Mouse (Mus musculus) kidney, embryonic 15.5 days (tissue): ENCODE results near the gene Cntd1. TPM values are rescaled to one million over a fixed set of nuclear protein-coding genes. Genes with fewer than 3 reads are reported as not detected.

ENCODE experiments used
- polyA plus RNA-seq: library from polyadenylated mRNA; unstranded; fragments of >200 nt; fragmentation: Nextera tagmentation; extraction: Ambion mirVana; gene quantifications from 2 replicates; pipeline ENCODE4 v1.2.1, GENCODE M21; 2015

Gene Cntd1
- polyA plus RNA-seq, 1 experiment from 2014 or later: 1.6 TPM

Other genes starting within 250 kb of the Cntd1 start
- gene Naglu, start 209.0 kb upstream of the Cntd1 start, polyA plus RNA-seq: 16.8 TPM in 2 replicates
- gene Hsd17b1, start 200.6 kb upstream of the Cntd1 start, polyA plus RNA-seq: 0.19 and 0.24 TPM in 2 replicates
- 46.3 and 46.7 TPM in 2 replicates for gene Coasy, start 196.4 kb upstream of the Cntd1 start, polyA plus RNA-seq
- 44.9 and 46.9 TPM in 2 replicates for gene Mlx, start 191.7 kb upstream of the Cntd1 start, polyA plus RNA-seq
- 37.3 and 38.0 TPM in 2 replicates for gene Psmc3ip, start 183.6 kb upstream of the Cntd1 start, polyA plus RNA-seq
- gene Retreg3, start 159.1 kb upstream of the Cntd1 start, polyA plus RNA-seq: 21.3 and 24.5 TPM in 2 replicates
- gene Tubg1, start 159.1 kb upstream of the Cntd1 start, polyA plus RNA-seq: 86.3 and 99.6 TPM in 2 replicates
- 3.8 and 4.2 TPM in 2 replicates for gene Tubg2, start 123.1 kb upstream of the Cntd1 start, polyA plus RNA-seq
- 1.9 and 2.0 TPM in 2 replicates for gene Cntnap1, start 108.5 kb upstream of the Cntd1 start, polyA plus RNA-seq
- gene Plekhh3, start 107.7 kb upstream of the Cntd1 start, polyA plus RNA-seq: 17.0 and 18.6 TPM in 2 replicates
- 0.78 and 0.82 TPM in 2 replicates for gene Ccr10, start 103.6 kb upstream of the Cntd1 start, polyA plus RNA-seq
- gene Ezh1, start 52.5 kb upstream of the Cntd1 start, polyA plus RNA-seq: 22.9 and 27.0 TPM in 2 replicates
- gene Ramp2, start 33.0 kb upstream of the Cntd1 start, polyA plus RNA-seq: 220 and 232 TPM in 2 replicates
- gene Vps25, start 25.3 kb upstream of the Cntd1 start, polyA plus RNA-seq: 135 and 147 TPM in 2 replicates
- gene Wnk4, start 18.4 kb upstream of the Cntd1 start, polyA plus RNA-seq: 25.5 and 27.2 TPM in 2 replicates
- gene Coa3, start 102 bp downstream of the Cntd1 start, polyA plus RNA-seq: 185 and 195 TPM in 2 replicates
- gene Becn1, start 23.3 kb downstream of the Cntd1 start, polyA plus RNA-seq: 162 and 166 TPM in 2 replicates
- gene Psme3, start 37.2 kb downstream of the Cntd1 start, polyA plus RNA-seq: 153 and 156 TPM in 2 replicates
- gene Aoc2, start 46.1 kb downstream of the Cntd1 start, polyA plus RNA-seq: 1.7 and 2.0 TPM in 2 replicates
- 0.57 and 0.97 TPM in 2 replicates for gene Aoc3, start 51.6 kb downstream of the Cntd1 start, polyA plus RNA-seq
- 1.1 and 1.2 TPM in 2 replicates for gene G6pc, start 88.5 kb downstream of the Cntd1 start, polyA plus RNA-seq
- 83.0 and 87.2 TPM in 2 replicates for gene Aarsd1, start 138.6 kb downstream of the Cntd1 start, polyA plus RNA-seq
- gene Gm27029, start 145.8 kb downstream of the Cntd1 start, polyA plus RNA-seq: 10.0 and 10.3 TPM in 2 replicates
- 20.4 and 21.7 TPM in 2 replicates for gene Rundc1, start 146.1 kb downstream of the Cntd1 start, polyA plus RNA-seq
- 12.3 and 12.6 TPM in 2 replicates for gene Ptges3l, start 146.3 kb downstream of the Cntd1 start, polyA plus RNA-seq
- gene Rpl27, start 163.3 kb downstream of the Cntd1 start, polyA plus RNA-seq: 369 and 421 TPM in 2 replicates
- 13.8 and 18.8 TPM in 2 replicates for gene Ifi35, start 169.4 kb downstream of the Cntd1 start, polyA plus RNA-seq
- gene Rnd2, start 186.0 kb downstream of the Cntd1 start, polyA plus RNA-seq: 9.0 and 11.4 TPM in 2 replicates
- 31.8 and 37.5 TPM in 2 replicates for gene Vat1, start 187.2 kb downstream of the Cntd1 start, polyA plus RNA-seq